Mouse (Mus musculus): ENCODE measurements at regions not wholly inside any gene's neighbourhood (a gene's known extent, or its start where the extent isn't known, plus 50 kb on each side); places are given as distances from the start of the nearest gene placed in this dataset.

DNA sequence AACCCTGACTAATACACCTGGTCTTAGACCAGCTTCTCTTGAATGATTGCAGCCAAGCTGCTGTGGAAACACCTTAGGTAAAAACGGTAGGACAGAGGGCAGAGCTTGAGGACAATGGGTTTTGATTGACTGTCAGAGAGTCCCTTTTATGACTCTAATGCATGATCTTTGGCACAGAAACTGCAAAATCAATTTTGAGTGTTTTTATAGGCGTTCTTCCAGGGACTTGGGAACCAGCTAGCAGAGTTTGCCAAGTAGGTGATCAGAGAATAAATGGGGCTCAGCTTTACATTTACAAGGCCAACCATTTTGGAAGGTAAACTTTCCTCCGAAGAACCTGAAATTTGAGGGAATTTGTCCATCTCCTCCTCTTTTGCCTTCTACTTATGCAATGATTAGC lies 213.6 kb upstream of the Far2 start:
- Histone ChIP-seq H3K9ac (no peak overlapping the region), H3K27ac (replicated peaks) (no peak overlapping the region), H3K4me1 (replicated peaks) (no peaks in the 10 kb centered on the region), H3K9me3 (replicated peaks) (no peaks in the 10 kb centered on the region), H3K36me3 (replicated peaks) (no peaks in the 10 kb centered on the region), H3K27me3 (no peaks in the 10 kb centered on the region), H3K4me2 (no peak overlapping the region), H3K4me3 (replicated peaks) (no peak overlapping the region)
- WGBS (ENCODE audit: insufficient replicate concordance): 44% methylated on average over 3 of the region's 3 CpGs
- no peak for ATAC-seq (ENCODE audit: insufficient read depth)

DNA sequence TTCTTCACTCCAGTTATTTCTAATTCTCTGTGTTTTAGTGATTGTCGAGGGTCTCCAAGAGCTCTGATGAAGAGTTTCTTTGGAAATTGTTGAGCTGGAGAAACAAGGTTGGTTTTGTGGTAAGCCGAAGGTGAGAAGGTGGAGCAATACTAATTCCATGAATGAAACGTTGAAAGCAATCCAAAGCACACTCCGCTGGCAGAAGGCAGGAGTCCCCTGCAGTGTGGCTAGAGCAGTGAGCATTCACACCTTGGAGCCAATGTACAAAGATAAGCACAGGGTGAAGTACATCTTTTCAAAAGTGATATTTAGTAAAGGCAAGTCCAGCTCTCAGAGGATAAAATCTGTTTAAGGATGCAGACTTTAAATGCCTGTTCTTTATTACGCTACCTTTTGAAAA lies 208.2 kb upstream of the Far2 start:
- no peaks in the 10 kb centered on the region for H3K27me3 ChIP-seq
- ATAC-seq (ENCODE audit: insufficient read depth): no peak
- no peak overlapping the region for H3K9ac ChIP-seq
- WGBS (ENCODE audit: insufficient replicate concordance): 60% methylated on average over 5 of the region's 5 CpGs
- H3K36me3 ChIP-seq (replicated peaks): no peaks in the 10 kb centered on the region
- no peak overlapping the region for H3K27ac ChIP-seq (replicated peaks)
- H3K4me1 ChIP-seq (replicated peaks): no peaks in the 10 kb centered on the region
- H3K4me2 ChIP-seq: no peak overlapping the region
- H3K9me3 ChIP-seq (replicated peaks): no peaks in the 10 kb centered on the region
- H3K4me3 ChIP-seq (replicated peaks): no peak overlapping the region

- no peak overlapping the region for H3K27ac ChIP-seq (replicated peaks)
- H3K9ac ChIP-seq: no peak overlapping the region
- no peaks in the 10 kb centered on the region for H3K4me1 ChIP-seq (replicated peaks)
- H3K36me3 ChIP-seq (replicated peaks): no peaks in the 10 kb centered on the region
- no peak overlapping the region for H3K4me2 ChIP-seq
- H3K27me3 ChIP-seq: no peaks in the 10 kb centered on the region
- no peak overlapping the region for H3K4me3 ChIP-seq (replicated peaks)
- ATAC-seq (ENCODE audit: insufficient read depth): no peak
- 73% methylated on average over 2 of the region's 2 CpGs for WGBS (ENCODE audit: insufficient replicate concordance)
- H3K9me3 ChIP-seq (replicated peaks): no peaks in the 10 kb centered on the region
Measured at GRCm38 (mm10) chr6:147849988-147850387, 197.1 kb upstream of the Far2 start.

DNA sequence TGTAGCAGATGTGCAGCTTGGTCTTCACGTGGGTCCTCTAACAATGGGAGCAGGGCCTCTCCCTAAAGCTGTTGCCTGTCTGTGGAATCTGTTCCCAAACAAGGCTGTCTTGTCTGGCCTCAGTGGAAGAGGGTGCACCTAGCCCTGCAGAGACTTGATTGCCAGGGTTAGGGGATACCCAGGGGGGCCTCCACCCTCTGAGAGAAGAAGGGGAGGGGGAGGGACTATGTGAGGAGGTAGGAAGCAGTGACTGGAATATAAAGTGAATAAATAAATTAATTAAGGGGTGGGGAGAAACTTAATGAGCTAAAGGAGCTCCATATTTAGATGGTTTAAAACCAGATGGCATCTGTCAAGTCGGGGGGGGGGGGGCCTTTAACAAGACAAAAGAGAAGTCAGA lies 185.9 kb upstream of the Far2 start:
- no peak overlapping the region for H3K9ac ChIP-seq
- H3K4me1 ChIP-seq (replicated peaks): no peaks in the 10 kb centered on the region
- H3K9me3 ChIP-seq (replicated peaks): no peaks in the 10 kb centered on the region
- H3K4me2 ChIP-seq: no peak overlapping the region
- ATAC-seq (ENCODE audit: insufficient read depth): no peak
- no peaks in the 10 kb centered on the region for H3K27me3 ChIP-seq
- H3K4me3 ChIP-seq (replicated peaks): no peak overlapping the region
- H3K27ac ChIP-seq (replicated peaks): no peak overlapping the region
- WGBS (ENCODE audit: insufficient replicate concordance): 38% methylated on average over 2 of the region's 2 CpGs
- no peaks in the 10 kb centered on the region for H3K36me3 ChIP-seq (replicated peaks)

- Histone ChIP-seq H3K27me3 (no peaks in the 10 kb centered on the region), H3K4me1 (replicated peaks) (no peaks in the 10 kb centered on the region), H3K9me3 (replicated peaks) (no peaks in the 10 kb centered on the region), H3K36me3 (replicated peaks) (no peaks in the 10 kb centered on the region), H3K4me3 (replicated peaks) (no peak overlapping the region), H3K4me2 (no peak overlapping the region), H3K9ac (no peak overlapping the region), H3K27ac (replicated peaks) (no peak overlapping the region)
- no peak for ATAC-seq (ENCODE audit: insufficient read depth)
- WGBS (ENCODE audit: insufficient replicate concordance): 60% methylated on average over 3 of the region's 3 CpGs
Measured at GRCm38 (mm10) chr6:147871033-147871432, 176.0 kb upstream of the Far2 start.

DNA sequence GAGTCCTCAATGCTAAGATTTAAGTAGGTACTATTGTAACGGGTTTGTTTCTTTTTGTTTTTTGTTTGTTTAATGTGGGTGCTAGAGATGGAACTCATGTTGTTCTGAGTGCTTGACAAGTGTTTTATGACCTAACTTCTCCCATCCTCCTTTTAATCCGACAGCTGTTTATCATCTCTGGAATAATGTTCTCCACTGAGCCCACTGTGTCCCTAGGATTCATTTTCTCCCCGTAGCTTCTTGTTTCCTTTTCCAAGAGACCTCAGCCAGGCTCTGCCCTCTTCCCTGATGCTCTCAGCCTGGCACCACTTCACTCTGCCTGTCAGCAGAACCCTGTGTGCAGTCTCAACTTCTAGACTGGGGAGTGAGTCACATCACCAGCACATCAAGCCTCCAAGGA lies 173.9 kb upstream of the Far2 start:
- no peaks in the 10 kb centered on the region for H3K27me3 ChIP-seq
- H3K9me3 ChIP-seq (replicated peaks): no peaks in the 10 kb centered on the region
- H3K9ac ChIP-seq: no peak overlapping the region
- H3K27ac ChIP-seq (replicated peaks): no peak overlapping the region
- no peak for ATAC-seq (ENCODE audit: insufficient read depth)
- no peaks in the 10 kb centered on the region for H3K36me3 ChIP-seq (replicated peaks)
- 49% methylated on average over 3 of the region's 3 CpGs for WGBS (ENCODE audit: insufficient replicate concordance)
- no peaks in the 10 kb centered on the region for H3K4me1 ChIP-seq (replicated peaks)
- H3K4me3 ChIP-seq (replicated peaks): no peak overlapping the region
- no peak overlapping the region for H3K4me2 ChIP-seq

GRCm38 (mm10) chr6:147878485-147878884 lies 168.6 kb upstream of the Far2 start:
- Histone ChIP-seq H3K36me3 (replicated peaks) (no peaks in the 10 kb centered on the region), H3K9me3 (replicated peaks) (no peaks in the 10 kb centered on the region), H3K4me1 (replicated peaks) (no peaks in the 10 kb centered on the region), H3K27ac (replicated peaks) (no peak overlapping the region), H3K27me3 (no peaks in the 10 kb centered on the region), H3K9ac (no peak overlapping the region), H3K4me2 (no peak overlapping the region), H3K4me3 (replicated peaks) (no peak overlapping the region)
- 68% methylated on average over 3 of the region's 3 CpGs for WGBS (ENCODE audit: insufficient replicate concordance)
- no peak for ATAC-seq (ENCODE audit: insufficient read depth)

DNA sequence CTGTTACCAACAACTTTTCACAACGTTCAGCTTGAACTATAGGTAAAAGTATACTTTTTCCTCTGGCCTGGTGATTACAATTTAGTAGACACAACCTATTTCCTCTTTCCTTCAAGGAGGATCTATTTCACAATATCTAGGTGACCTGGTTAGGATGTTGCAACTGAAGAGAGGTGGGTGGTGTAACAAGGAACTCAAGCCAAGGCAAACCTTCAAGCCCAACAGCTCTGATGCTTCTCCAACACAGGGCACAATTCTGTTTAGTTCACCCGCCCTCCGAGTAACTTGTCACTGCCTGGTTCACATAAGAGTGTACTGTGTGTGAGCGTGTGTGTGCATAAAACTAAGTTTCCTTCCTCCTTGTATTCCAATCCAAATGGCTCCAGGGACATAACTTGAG lies 161.2 kb upstream of the Far2 start:
- Histone ChIP-seq H3K36me3 (replicated peaks) (no peaks in the 10 kb centered on the region), H3K4me2 (no peak overlapping the region), H3K27me3 (no peaks in the 10 kb centered on the region), H3K9me3 (replicated peaks) (no peaks in the 10 kb centered on the region), H3K9ac (no peak overlapping the region), H3K4me3 (replicated peaks) (no peak overlapping the region), H3K4me1 (replicated peaks) (no peaks in the 10 kb centered on the region), H3K27ac (replicated peaks) (no peak overlapping the region)
- 49% methylated on average over 4 of the region's 4 CpGs for WGBS (ENCODE audit: insufficient replicate concordance)
- ATAC-seq (ENCODE audit: insufficient read depth): no peak

GRCm38 (mm10) chr6:147919697-147920096 lies 127.4 kb upstream of the Far2 start:
- no peaks in the 10 kb centered on the region for H3K27me3 ChIP-seq
- WGBS (ENCODE audit: insufficient replicate concordance): 48% methylated on average over 1 of the region's 1 CpGs
- H3K9ac ChIP-seq: no peak overlapping the region
- H3K4me3 ChIP-seq (replicated peaks): no peak overlapping the region
- H3K4me2 ChIP-seq: no peak overlapping the region
- H3K27ac ChIP-seq (replicated peaks): no peak overlapping the region
- H3K4me1 ChIP-seq (replicated peaks): no peaks in the 10 kb centered on the region
- ATAC-seq (ENCODE audit: insufficient read depth): no peak
- no peaks in the 10 kb centered on the region for H3K36me3 ChIP-seq (replicated peaks)
- H3K9me3 ChIP-seq (replicated peaks): no peaks in the 10 kb centered on the region

DNA sequence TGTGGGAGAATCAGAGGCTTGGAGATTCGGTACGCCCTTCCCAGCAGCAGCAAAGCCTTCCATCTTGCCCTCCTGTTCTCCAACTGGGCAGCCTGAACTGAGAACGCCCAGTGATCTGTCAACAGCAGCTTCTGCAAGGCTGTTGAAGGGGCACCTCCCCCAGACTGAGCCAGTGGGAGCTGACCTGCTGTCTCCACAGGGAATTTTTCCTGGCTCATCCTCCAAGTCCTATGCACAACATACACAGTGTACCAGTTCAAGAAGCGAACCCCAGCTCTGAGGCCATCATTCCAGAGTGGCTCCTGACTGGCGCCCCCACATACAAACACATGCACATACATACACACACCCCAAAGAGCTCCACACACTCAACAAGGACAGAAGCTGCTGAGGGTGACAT lies 126.0 kb upstream of the Far2 start:
- no peak overlapping the region for H3K27ac ChIP-seq (replicated peaks)
- no peaks in the 10 kb centered on the region for H3K27me3 ChIP-seq
- no peak overlapping the region for H3K9ac ChIP-seq
- no peaks in the 10 kb centered on the region for H3K36me3 ChIP-seq (replicated peaks)
- no peak overlapping the region for H3K4me3 ChIP-seq (replicated peaks)
- no peaks in the 10 kb centered on the region for H3K4me1 ChIP-seq (replicated peaks)
- ATAC-seq (ENCODE audit: insufficient read depth): no peak
- WGBS (ENCODE audit: insufficient replicate concordance): 43% methylated on average over 5 of the region's 5 CpGs
- H3K4me2 ChIP-seq: no peak overlapping the region
- H3K9me3 ChIP-seq (replicated peaks): no peaks in the 10 kb centered on the region

DNA sequence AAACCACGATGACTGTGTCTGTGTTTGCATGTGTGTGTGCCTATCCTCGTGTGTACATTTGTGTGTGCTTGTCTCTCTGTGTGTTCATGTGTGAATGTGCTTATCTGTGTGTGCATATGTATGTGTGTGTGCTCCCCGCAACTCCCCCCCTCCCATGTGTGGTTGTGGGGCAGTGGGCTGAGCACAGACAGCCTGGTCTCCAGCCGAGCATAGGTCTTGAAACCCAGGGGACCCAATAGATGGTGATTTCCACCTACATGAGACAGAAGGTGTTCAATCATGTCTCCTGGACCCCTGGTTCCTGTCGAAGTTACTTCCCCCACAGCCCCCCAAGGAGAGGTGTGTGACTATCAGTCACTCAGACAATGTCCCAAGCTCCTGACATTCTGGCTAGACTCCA lies 124.6 kb upstream of the Far2 start:
- no peaks in the 10 kb centered on the region for H3K4me1 ChIP-seq (replicated peaks)
- WGBS (ENCODE audit: insufficient replicate concordance): 55% methylated on average over 5 of the region's 5 CpGs
- no peaks in the 10 kb centered on the region for H3K9me3 ChIP-seq (replicated peaks)

GRCm38 (mm10) chr6:147923246-147923645 lies 123.8 kb upstream of the Far2 start:
- no peak overlapping the region for H3K27ac ChIP-seq (replicated peaks)
- no peaks in the 10 kb centered on the region for H3K4me1 ChIP-seq (replicated peaks)
- no peaks in the 10 kb centered on the region for H3K9me3 ChIP-seq (replicated peaks)
- ATAC-seq (ENCODE audit: insufficient read depth): no peak
- WGBS (ENCODE audit: insufficient replicate concordance): 57% methylated on average over 8 of the region's 8 CpGs
- no peaks in the 10 kb centered on the region for H3K36me3 ChIP-seq (replicated peaks)
- H3K4me2 ChIP-seq: no peak overlapping the region
- H3K9ac ChIP-seq: no peak overlapping the region
- no peak overlapping the region for H3K4me3 ChIP-seq (replicated peaks)
- no peaks in the 10 kb centered on the region for H3K27me3 ChIP-seq

More for the DNA sequence above, 124.6 kb upstream of the Far2 start:
- Histone ChIP-seq H3K4me2 (no peak overlapping the region), H3K9ac (no peak overlapping the region), H3K27ac (replicated peaks) (no peak overlapping the region), H3K4me3 (replicated peaks) (no peak overlapping the region), H3K27me3 (no peaks in the 10 kb centered on the region), H3K36me3 (replicated peaks) (no peaks in the 10 kb centered on the region)
- no peak for ATAC-seq (ENCODE audit: insufficient read depth)
